Mouse (Mus musculus) erythroid progenitor cell, adult 5-6 weeks (primary cell): ENCODE data around the gene Spsb4. TPM values are rescaled to one million over a fixed set of nuclear protein-coding genes. Genes with fewer than 3 reads are reported as not detected.
"Not testable (repeated sequence)": the region's sequence is repeated elsewhere in the genome, so short reads cannot be mapped to it uniquely, and the experiment has no call there.

ENCODE experiments used
- ATAC-seq: replicated peaks from 2 replicates; pipeline ENCODE4 v1.8.0; 2016; ENCODE audit warnings: moderate number of reproducible peaks, mild to moderate bottlenecking, moderate TSS enrichment, inconsistent platforms; ENCODE audit not compliant: poor library complexity, low FRiP score, severe bottlenecking
- total RNA-seq, 2 experiments: library from RNA; stranded (forward) in 1 of 2; stranded (reverse) in 1 of 2; fragments of 150-400 nt in 1 of 2; fragments of 186-747, 209-891 nt in 1 of 2; gene quantifications; 2 replicates each; pipeline versions ENCODE4 v1.2.3 to v1.2.4; 2015 to 2017; ENCODE audit warnings: low replicate concordance in 2 of 2

The Spsb4 gene
- total RNA-seq, 2 experiments from 2014 or later, result 3.4 TPM; not detected in 1

DNA sequence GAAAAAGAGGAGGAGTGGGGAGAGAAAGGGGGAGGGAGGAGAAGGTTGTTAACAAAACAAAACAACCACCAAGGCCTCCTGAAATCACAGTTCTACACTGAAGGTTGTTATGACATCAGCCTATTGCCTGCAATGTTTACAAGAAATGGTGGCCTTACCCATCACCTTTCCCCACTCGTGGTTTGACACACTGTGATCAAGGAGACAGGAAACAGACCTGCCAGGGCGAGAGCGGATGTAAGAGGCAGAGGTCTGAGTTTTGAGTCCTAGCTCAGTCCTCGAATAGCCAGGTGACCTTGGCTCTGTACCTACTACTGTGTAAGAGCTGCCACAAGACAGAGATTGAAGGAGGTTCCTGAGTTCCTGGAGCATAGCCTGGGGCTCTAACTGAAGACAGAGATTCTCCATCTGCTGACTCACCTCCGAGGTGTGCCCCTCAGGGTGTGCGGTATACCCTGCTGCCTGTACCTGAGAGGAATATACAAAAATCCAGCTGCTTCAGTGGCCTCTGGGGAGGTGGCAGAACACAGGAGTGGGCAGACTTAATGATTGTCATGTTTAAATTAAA, 61.3 kb downstream of the Spsb4 start:
- ATAC-seq, result no peak

DNA sequence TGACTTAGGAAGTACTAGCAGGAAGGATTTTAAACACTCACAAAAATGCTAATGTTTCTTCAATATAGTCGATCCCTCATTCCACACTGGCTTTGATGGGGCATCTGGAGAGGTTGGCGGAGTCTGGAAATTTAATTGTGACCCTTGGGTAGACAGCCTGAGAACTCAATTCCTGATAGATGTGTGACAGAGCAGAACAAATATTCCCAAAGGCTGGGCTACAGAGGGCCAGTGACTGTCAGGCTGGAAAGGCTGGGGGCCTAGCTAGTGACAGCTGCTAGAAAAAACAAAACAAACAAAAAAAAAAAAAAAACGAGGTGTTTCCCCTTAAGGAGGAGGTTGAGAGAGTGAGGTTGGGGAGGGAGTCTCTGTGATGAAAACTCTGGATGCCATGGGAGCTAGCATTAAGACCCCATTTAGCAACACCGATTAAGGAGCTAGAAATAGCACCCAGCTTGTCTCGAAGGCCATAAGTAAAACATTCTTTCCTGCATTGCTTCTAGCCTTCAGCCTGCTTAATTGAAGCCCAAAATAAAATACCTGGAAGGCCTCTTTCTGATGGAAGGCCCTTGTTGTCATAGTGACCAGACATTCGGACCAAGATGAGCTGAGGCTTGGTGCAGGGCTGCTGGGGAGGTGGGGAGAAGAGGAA, 61.9 kb downstream of the Spsb4 start:
- ATAC-seq, result no peak

DNA sequence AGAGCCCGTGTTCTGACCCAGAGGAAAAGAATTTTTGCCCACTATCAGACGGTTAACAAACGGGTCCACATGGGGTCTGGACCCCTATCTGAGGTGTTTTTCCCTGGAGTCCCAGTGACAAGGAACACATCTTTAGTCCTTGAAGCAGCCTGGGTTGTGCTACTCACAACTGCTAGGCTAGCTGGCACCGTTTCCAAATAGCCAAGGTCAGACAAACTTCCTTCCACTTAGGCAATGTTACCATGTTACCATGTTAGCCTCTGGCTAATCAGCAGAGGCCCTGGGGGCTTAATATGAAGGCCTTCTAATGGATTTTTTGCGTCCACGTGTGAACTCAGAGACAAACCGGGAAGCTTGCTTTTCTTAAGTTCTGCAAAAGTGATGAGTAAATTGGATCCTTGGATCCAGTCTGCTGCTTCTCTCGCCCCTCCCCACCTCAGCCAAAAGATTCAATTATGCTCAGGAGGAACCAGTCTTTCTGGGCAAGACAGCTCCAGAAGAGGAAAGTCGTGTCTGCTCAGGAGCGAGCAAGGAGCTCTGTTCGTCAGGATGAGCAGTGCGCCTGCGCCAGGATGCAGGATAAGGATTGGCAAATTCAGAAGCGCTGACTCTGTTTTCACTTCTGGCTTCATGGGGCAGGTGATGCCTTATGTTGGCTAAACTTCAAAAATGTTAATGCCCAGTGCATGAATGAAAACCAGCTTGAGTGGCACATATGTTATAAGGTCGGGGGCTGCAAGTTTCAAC, 64.4 kb downstream of the Spsb4 start:
- ATAC-seq, result no peak

DNA sequence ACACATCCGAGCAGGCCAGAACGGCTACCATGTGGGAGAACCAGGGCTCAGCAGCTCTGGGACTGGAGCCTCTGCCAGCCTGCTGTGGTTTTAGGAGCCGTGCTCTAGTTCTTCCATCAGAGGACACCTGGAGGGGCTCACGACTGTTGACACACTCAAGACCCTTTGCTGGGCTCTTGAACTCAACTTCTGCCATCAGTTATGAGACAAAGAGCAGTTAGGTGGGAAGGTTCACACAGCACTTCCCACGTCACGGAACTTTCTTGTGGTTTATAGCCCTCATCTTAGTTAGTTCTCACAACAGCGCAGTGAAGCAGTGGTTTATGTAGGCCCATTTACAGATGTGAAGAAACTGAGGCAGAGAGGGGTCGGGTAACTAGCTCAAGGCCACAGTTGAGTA, 65.2 kb downstream of the Spsb4 start:
- ATAC-seq, result no peak

DNA sequence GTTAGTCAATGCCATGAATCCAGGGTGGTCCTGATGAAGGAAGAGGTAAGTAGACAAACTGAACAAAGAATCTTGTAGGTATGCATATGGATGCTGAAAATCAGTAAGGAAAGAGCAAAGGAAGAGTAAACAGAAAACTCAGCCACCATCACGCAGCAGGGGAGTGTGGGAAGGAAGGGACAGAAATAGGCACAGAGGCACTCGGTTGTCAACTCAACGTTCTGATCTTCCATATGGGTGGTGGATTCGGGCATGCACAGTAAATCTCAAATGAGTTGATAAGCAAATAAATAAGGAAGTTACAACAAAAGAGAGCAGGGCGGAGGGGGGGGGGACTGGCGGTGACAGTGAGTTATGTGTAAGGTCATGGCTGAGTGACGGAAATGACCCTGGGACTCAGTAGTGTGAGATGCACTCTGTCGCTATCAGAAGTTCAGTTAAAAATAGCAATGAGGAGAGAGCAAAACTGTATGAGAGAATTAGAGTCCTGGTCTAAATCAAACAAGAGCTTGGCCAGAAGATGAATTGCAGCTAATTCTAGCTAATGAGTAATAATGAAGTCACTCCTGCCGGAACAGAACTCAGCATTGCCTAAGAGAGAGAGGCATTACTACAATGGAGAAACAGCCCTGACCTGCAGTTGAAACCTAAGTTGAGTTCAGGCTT, 66.2 kb downstream of the Spsb4 start:
- ATAC-seq, result no peak

DNA sequence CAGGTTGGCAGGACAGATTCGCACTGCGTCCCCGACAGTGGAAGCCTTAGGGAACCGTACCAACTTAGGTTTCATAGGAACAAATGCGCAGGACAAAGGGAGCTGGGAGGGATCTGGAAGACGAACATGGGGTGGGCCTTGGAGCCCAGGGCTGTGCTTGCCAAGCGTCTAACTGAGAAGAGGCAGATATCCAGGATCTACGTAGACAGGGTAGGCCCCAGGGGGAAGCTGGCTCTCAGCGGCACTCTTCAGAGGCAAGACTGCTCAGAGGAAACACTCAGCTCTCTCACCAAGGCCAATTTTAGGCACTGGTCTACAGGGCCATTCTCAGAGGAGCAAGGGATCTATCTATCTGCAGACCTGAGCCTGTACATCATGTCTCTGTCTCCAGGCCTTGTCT, 69.1 kb downstream of the Spsb4 start:
- ATAC-seq, result no peak

DNA sequence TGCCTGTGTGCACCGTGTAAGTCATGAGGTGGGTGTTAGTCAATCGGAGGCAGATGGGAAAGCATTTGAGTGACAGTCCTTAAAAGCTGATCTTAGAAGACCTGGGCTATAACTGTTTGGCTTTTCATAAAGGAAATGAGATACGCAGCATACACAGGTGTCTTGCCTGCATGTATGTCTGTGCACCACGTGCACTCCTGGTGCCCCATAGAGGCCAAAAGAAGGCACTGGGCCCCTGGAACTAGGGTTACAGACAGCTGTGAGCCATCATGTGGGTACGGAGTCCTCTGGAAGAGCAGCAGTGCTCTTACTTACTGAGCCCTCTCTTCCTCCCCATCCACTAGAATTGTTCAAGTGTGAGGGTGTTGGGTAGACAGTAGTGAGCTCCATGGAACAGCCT, 70.1 kb downstream of the Spsb4 start:
- no peak for ATAC-seq

DNA sequence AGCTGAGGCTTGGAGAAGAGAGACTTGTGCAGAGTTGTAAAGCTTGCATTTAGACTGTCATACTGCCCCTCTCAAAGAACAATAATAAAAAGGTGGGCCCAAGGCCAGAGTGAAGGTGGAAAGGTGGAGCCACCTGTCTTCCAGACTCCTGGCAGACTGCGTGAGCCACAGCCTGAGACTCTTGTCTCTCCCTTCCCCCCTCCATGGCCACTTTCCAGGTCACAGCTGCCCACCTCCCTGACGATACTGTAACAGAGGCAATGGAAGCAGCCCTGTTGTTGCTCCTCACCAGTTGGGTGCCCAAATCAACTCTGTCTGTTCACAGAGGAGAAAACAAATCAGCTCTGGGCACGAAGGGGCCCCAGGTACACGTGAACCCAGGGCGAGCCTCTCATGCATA, 71.5 kb downstream of the Spsb4 start:
- ATAC-seq, result no peak

DNA sequence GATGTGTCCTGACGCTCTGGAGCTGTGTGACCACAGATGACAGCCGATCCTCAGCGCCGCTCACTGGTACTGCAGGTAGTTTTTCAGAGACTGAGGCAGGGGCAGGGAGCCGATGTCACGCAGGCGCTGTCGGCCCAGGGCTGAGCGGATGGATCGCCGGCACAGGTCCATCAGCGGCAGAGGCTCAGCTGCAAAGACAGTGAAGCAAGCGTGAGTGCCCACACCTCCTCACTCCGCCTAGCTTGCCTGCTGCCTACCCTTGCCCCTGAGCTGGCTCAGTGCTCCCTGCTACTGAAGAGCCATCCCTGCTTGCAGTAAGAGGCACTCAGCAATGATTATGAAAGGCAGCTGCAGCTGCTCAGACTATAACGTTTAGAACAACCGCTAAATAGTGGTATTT, 74.1 kb downstream of the Spsb4 start:
- no peak for ATAC-seq

DNA sequence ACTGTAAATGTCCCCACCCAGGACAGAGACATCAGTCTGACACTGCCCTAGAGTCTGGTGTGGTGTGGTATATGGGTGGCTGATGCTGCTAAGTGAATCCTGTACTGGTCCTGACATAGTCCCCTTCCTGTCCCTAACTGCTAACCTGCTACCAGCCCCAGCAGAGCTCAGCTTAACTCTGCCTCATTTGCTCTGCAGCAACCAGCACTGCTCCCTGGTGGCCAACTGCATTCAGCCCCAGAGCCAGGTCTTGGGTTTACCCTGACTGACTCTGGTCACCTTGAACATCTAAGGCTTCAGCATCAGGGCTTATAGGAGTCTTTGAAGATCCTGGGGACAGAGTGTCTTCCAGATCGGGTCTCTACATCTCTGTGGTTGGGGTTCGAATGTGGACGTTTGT, 75.7 kb downstream of the Spsb4 start:
- ATAC-seq, result no peak

DNA sequence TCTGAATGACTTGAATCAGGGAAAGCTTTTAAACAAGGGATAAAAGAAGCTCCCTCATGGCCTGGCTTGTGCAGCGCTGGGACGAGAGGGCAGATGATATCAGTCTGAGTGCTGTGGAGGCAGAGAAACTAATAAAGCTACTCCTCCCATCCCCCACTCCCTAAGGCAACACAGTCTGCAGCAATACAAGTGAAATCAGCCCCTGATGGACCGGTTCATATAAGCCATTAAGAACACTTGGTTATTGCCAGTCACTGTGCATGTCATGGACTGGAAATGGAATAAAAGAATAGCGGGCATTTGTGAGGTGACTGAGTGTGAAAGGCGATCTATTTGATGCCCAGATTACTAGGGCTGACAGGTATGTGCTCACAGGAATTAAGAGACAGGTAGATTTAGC, 79.8 kb downstream of the Spsb4 start:
- no peak for ATAC-seq

DNA sequence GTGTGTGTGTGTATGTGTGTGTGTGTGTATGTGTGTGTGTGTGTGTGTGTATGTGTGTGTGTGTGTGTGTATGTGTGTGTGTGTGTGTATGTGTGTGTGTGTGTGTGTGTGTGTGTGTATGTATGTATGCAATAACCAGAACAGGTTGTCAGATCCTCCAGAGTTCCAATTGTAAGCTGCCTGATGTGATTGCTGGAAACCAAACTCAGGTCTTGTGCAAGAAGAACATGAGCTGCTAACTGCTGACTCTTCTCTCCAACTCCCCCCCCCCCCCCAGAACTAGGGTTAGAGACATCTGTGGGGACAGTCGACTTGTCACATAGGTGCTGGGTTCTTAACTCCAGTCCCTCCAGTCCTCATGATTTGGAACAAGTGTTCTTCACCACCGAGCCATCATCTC, 82.2 kb downstream of the Spsb4 start:
- ATAC-seq, result not testable (repeated sequence)

DNA sequence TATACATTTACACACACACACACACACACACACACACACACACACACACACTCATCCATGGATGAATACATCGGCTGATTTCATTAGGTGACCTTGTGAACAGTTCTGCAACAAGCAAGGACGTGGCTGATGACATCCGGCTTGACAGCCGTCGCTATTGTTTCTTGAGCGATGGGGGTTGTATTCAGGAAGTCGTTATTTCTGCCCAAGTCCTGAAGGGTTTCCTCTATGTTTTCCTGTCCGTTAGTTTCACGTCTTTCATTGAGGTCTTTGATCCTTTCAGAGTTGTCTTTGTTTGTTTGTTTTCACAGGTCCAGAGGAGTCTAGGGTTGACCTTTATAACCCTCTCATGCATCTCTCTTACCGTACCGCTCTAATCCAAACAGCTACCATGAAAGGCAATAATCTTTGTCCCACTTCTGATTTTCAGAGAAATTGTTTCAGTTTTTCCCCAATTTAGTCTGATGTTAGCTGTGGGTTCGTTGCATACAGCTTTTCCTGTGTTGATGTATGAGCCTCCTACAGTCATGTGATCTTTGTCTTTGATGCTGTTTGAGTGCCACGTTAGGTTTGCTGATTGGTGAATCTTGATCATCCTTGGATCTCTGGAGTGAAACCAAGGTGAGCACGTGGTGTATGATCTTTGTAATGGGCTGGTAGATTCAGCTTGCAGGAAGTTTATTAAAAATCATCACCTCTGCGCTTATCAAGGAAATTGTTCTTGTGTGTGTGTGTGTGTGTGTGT, 82.9 kb downstream of the Spsb4 start:
- no peak for ATAC-seq

DNA sequence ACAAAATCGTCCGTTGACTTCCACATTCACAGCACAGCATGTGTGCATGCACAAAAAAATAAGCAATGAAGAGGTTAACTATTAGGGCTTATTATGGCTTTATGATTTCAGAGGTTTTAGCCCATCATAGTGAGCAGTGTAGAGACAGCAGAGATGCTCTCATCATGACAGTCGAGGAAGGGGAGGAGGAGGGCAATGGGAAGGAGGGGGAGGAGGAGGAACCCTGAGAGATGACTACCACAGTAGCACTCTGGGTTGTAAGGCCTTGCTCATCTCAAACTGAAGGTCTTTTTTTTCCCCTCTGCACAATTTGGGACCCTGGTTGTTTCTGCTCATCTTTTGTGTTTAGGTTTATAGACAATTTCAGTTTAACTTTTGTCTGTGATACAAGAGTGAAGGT, 83.8 kb downstream of the Spsb4 start:
- no peak for ATAC-seq

DNA sequence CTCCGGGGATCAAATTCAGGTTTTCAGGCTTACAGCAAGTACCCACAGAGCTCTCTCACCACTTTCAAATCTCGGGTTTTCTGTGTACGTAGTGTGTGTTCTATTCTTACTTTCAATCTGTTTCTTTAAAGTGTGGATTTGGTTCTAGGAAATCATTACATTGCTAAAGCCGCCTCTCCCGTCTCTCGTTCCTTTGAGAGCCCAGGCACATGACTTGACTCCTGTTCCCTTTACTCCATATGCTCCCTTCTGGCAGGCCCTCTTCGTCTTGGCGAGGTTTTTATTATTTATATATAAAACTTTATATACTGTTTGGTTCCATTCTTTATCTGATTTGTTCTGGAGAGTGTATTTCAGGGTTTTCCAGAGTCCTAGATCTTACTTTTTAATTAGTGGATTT, 85.9 kb downstream of the Spsb4 start:
- ATAC-seq, result no peak

DNA sequence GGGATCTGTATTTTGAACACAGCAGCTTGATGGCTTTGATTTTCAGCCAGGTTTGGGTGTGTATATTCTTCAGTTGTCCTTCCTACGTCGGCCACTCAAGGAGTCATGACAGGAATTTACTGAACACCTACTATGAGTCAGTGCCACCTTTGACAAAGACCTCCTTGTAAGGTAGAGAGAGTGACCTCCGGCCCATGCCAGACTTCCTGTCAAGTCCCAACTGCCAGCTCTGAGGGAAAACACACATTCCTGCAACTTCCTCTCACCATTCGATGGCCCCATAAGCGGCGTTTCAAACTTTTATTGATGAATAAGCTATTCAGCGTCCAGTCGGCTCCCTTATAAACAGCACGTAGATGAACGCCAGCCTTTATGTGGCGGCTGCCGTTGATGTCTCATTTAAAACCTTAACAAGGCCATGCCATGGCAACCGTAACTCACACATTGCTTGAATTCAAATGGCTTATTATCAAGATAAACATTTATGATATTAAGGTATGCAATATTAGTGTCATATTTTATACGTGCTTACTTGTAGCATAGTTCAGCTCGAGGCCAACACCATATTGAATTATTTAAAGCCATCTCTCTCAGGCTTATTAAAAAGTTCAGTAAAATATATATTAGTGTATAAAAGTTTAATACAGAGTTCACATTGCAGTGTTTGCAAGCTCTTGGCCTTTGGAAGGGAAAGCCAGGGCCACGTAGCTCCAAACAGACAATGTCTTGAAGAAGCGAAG, 94.9 kb downstream of the Spsb4 start:
- no peak for ATAC-seq

DNA sequence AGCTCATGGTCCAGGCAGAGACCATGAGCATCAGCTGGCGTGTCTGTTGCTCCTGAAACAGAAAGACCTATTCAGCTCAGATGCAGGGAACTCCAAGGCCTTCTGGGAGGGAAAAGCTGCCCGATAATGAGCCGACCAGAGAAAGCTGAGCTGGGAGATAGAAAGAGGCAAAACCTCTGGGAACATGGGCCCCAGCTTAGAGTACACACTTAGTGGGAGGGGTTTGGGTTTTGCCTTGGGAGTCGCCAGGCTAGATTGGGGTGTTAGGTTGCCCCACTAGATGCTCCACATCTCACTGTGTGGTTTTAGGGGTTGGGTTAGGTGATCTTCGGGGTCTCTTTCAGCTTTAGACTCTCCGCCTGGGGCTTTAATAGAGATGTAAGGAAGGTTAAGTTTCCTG, 95.5 kb downstream of the Spsb4 start:
- no peak for ATAC-seq

DNA sequence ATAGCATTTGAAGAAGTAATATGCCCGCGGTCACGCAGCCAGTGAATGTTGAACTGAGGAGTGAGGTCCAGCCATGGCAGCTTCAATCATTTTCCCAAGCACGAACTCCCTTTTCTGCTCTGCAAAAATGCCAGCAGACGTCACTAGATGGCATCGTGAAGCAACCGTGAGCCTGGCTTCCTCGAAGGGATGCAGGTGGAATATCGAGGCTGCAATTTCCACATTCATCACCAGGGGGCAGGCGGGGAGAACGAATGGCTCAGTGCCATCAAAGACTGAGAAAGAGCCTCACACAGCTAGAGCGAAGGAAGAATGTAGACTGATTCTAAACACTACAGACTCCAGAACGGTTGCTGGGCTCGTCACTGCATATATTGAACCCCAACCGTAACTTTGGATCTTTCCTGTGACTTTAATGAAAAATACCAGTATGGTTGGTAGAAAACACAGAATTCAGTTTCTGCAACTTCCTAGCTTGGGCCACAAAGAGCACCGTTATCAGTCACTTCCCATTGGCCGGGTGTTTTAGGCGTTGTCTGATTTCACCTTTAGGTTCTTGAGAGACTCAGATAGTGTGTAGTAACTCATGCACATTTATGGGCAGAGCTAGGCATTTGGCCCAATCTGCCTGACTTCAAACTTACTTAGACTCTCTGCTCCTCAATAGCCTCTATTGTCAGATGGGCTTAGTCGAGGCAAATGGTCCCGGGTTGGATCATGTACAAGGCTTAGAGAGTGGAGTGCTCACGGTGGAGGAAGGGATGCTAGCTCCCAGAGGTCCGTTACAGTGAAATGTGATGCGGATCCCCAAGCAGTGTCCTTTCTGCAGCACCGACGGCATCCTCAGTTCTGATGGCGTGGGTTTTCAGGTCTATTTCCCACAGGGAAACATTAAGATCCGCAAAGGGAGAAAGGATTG, 101.8 kb downstream of the Spsb4 start:
- ATAC-seq, result peak; percentile 63

DNA sequence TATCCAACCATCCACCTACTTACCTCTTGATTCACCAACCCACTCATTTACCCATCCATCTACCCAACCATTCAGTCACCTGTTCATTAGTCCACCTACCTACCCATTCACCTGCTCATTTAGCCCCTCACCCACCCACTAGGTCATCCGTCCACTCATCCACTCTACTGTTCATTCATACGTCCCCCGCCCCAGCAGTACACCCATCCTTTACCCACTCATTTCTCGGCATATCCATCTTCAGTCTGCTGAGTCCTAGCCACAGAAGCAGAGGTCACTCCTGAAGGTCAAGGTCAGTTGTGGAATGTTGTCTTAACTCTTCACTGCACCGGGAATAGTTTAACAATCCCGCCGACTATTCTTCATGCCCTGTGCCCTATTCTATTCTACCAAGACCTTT, 102.6 kb downstream of the Spsb4 start:
- no peak for ATAC-seq
